Mouse (Mus musculus): ENCODE data around the gene Clcnka.

The Clcnka gene

GRCm38 (mm10) chr4:141421423-141421822 is 22.9 kb upstream of the Clcnka start:
- DNase-seq (ENCODE audit: low spot score in 2 of 2), result no peak

- no peak for DNase-seq (ENCODE audit: low spot score in 2 of 2)
Observed at GRCm38 (mm10) chr4:141420886-141421285, 22.4 kb upstream of the Clcnka start.

GRCm38 (mm10) chr4:141420192-141420829 is 21.8 kb upstream of the Clcnka start, which contains the start of gene Hspb7:
Gene Hspb7, plus strand, starts transcription at chr4:141420779.
- no peak for DNase-seq (ENCODE audit: low spot score in 2 of 2)

GRCm38 (mm10) chr4:141419398-141420191 is 21.1 kb upstream of the Clcnka start:
- no peak for DNase-seq (ENCODE audit: low spot score in 2 of 2)

GRCm38 (mm10) chr4:141415924-141416323 is 17.4 kb upstream of the Clcnka start, which contains the start of gene Clcnkb:
Gene Clcnkb, minus strand, starts transcription at chr4:141416014.
- no peak for DNase-seq (ENCODE audit: low spot score in 2 of 2)

GRCm38 (mm10) chr4:141411430-141411992 is 13.0 kb upstream of the Clcnka start:
- DNase-seq (ENCODE audit: low spot score in 2 of 2), result no peak

GRCm38 (mm10) chr4:141408577-141408976 is 10.1 kb upstream of the Clcnka start:
- DNase-seq (ENCODE audit: low spot score in 2 of 2), result no peak

GRCm38 (mm10) chr4:141406516-141407299 is 8.2 kb upstream of the Clcnka start:
- DNase-seq (ENCODE audit: low spot score in 2 of 2), result peak in 1 of 2 experiments; percentile 37

- no peak for DNase-seq (ENCODE audit: low spot score in 2 of 2)
Observed at GRCm38 (mm10) chr4:141405314-141405622, 6.7 kb upstream of the Clcnka start.

GRCm38 (mm10) chr4:141404518-141405313 is 6.2 kb upstream of the Clcnka start:
- DNase-seq (ENCODE audit: low spot score in 2 of 2), result peak; percentile 67 to 83

- DNase-seq (ENCODE audit: low spot score in 2 of 2), result no peak
Observed at GRCm38 (mm10) chr4:141400171-141400570, 1.6 kb upstream of the Clcnka start.

- no peak for DNase-seq (ENCODE audit: low spot score in 2 of 2)
Observed at GRCm38 (mm10) chr4:141397861-141398260, 663 bp downstream of the Clcnka start.

GRCm38 (mm10) chr4:141394751-141395150 is 3.8 kb downstream of the Clcnka start:
- DNase-seq (ENCODE audit: low spot score in 2 of 2), result no peak

GRCm38 (mm10) chr4:141391293-141391692 is 7.2 kb downstream of the Clcnka start:
- DNase-seq (ENCODE audit: low spot score in 2 of 2), result no peak

GRCm38 (mm10) chr4:141389366-141390150 is 9.0 kb downstream of the Clcnka start:
- DNase-seq (ENCODE audit: low spot score in 2 of 2), result no peak

- DNase-seq (ENCODE audit: low spot score in 2 of 2), result no peak
Observed at GRCm38 (mm10) chr4:141387933-141388332, 10.6 kb downstream of the Clcnka start.

GRCm38 (mm10) chr4:141387093-141387784 is 11.3 kb downstream of the Clcnka start:
- DNase-seq (ENCODE audit: low spot score in 2 of 2), result peak; percentile 32 to 57

- no peak for DNase-seq (ENCODE audit: low spot score in 2 of 2)
Observed at GRCm38 (mm10) chr4:141386150-141386549, 12.4 kb downstream of the Clcnka start.

- DNase-seq (ENCODE audit: low spot score in 2 of 2), result peak in 1 of 2 experiments; percentile 45
Observed at GRCm38 (mm10) chr4:141385275-141385674, 13.2 kb downstream of the Clcnka start.

GRCm38 (mm10) chr4:141382406-141382805 is 16.1 kb downstream of the Clcnka start:
- DNase-seq (ENCODE audit: low spot score in 2 of 2), result no peak

Data from spleen, postnatal 14 days (tissue).